Mouse (Mus musculus) limb, embryonic 13.5 days (tissue): ENCODE measurements at regions not wholly inside any gene's neighbourhood (a gene's known extent, or its start where the extent isn't known, plus 50 kb on each side); places are given as distances from the start of the nearest gene placed in this dataset.

ENCODE experiments used
- ATAC-seq: fragments of 200-750 bp; cut with Nextera tagmentation; 2 replicates; pipeline ENCODE4 v1.8.0; 2017; ENCODE audit warnings: low read depth, moderate number of reproducible peaks, moderate TSS enrichment; ENCODE audit not compliant: low FRiP score
- H3K27ac ChIP-seq: fragments of 300-500 bp; sonication (generic); 2 replicates; pipeline ENCODE4 v1.5.1; 2015; ENCODE audit warnings: inconsistent platforms, mild to moderate bottlenecking, moderate library complexity
- H3K27me3 ChIP-seq: fragments of 300-500 bp; sonication (generic); 2 replicates; pipeline ENCODE4 v1.6.1; 2015; ENCODE audit warnings: mild to moderate bottlenecking, inconsistent platforms
- H3K36me3 ChIP-seq: fragments of 300-500 bp; sonication (generic); 2 replicates; pipeline ENCODE4 v1.6.1; 2015; ENCODE audit warnings: inconsistent platforms, mild to moderate bottlenecking, moderate library complexity
- H3K4me1 ChIP-seq: fragments of 300-500 bp; sonication (generic); 2 replicates; pipeline ENCODE4 v1.6.1; 2015; ENCODE audit warnings: inconsistent platforms
- H3K4me2 ChIP-seq: fragments of 300-500 bp; sonication (generic); replicated peaks from 2 replicates; pipeline ENCODE4 v1.6.1; 2015; ENCODE audit warnings: inconsistent platforms, mild to moderate bottlenecking, moderate library complexity
- H3K4me3 ChIP-seq: fragments of 300-500 bp; sonication (generic); 2 replicates; pipeline ENCODE4 v1.5.1; 2015; ENCODE audit warnings: moderate library complexity, mild to moderate bottlenecking, inconsistent platforms
- H3K9ac ChIP-seq: fragments of 300-500 bp; sonication (generic); 2 replicates; pipeline ENCODE4 v1.6.1; 2015; ENCODE audit warnings: mild to moderate bottlenecking, inconsistent platforms
- H3K9me3 ChIP-seq: fragments of 300-500 bp; sonication (generic); 2 replicates; pipeline ENCODE4 v1.6.1; 2016; ENCODE audit warnings: inconsistent platforms
- WGBS: fragments of 180-500 bp; shearing (Covaris S2); methylation state at CpG from one replicate; pipeline ENCODE4 v1.1.7; 2015; 5-methylcytosine and 5-hydroxymethylcytosine counted together

- Histone ChIP-seq H3K4me1 (no peaks in the 10 kb centered on the region), H3K4me3 (no peak overlapping the region), H3K9ac (no peak overlapping the region), H3K4me2 (no peak overlapping the region), H3K36me3 (no peaks in the 10 kb centered on the region), H3K27me3 (no peaks in the 10 kb centered on the region), H3K9me3 (peaks cover 5% of the 10 kb centered on the region; the same call in 1 of the 2 replicates), H3K27ac (no peak overlapping the region)
- no peak for ATAC-seq
- 83% methylated on average over 5 of the region's 5 CpGs for WGBS
Observed at GRCm38 (mm10) chr1:119164811-119165210, 111.4 kb upstream of the Gli2 start.

DNA sequence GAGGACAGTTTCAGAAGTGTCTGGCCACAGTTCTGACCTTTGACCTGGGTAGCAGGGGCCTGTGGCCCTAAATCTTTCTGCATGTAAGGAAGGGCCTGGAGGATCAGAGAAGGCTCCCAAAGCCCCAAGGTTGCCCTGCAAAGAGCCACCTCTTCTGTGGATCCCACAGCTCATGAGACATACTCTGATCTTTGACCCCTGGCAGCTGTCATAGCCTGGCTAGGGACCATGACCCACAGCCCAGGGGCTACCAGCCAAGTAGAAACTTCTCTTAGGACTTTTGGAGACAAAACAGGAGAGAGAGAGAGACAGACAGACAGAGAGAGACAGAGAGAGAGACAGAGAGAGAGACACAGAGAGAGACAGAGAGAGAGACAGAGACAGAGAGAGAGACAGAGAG lies 110.4 kb upstream of the Gli2 start:
- H3K4me3 ChIP-seq: no peak overlapping the region
- no peaks in the 10 kb centered on the region for H3K27me3 ChIP-seq
- no peaks in the 10 kb centered on the region for H3K36me3 ChIP-seq
- no peak overlapping the region for H3K9ac ChIP-seq
- H3K4me2 ChIP-seq: no peak overlapping the region
- no peaks in the 10 kb centered on the region for H3K4me1 ChIP-seq
- H3K9me3 ChIP-seq: peaks cover 5% of the 10 kb centered on the region; the same call in 1 of the 2 replicates
- no peak for ATAC-seq
- no peak overlapping the region for H3K27ac ChIP-seq

GRCm38 (mm10) chr1:119163114-119163740 lies 109.8 kb upstream of the Gli2 start:
- H3K4me2 ChIP-seq: no peak overlapping the region
- H3K4me1 ChIP-seq: no peaks in the 10 kb centered on the region
- H3K27ac ChIP-seq: no peak overlapping the region
- H3K36me3 ChIP-seq: no peaks in the 10 kb centered on the region
- H3K27me3 ChIP-seq: no peaks in the 10 kb centered on the region
- ATAC-seq: no peak
- H3K9me3 ChIP-seq: peaks cover 5% of the 10 kb centered on the region; the same call in 1 of the 2 replicates
- no peak overlapping the region for H3K4me3 ChIP-seq
- no peak overlapping the region for H3K9ac ChIP-seq
- 80% methylated on average over 7 of the region's 7 CpGs for WGBS

DNA sequence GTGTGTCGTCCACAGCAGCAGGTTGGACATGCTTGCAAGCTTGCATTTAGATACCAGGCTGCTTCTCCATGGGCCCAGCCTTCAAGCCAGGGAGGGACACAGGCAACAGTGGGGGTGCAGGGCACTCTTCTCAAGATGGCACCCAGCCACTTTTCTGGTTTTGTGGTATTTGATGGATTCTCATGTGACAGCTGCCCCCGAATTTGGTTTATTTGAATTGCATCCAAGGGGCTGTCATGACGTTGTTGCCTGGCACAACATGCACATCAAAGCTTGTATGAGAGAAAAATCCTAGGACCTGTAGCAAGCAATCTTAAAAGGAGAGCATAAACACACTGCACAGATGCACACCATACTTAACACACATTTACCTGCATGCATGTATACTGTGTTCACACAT lies 108.3 kb upstream of the Gli2 start:
- no peak overlapping the region for H3K4me2 ChIP-seq
- no peak for ATAC-seq
- WGBS: 81% methylated on average over 3 of the region's 3 CpGs
- H3K4me1 ChIP-seq: no peaks in the 10 kb centered on the region
- no peaks in the 10 kb centered on the region for H3K27me3 ChIP-seq
- H3K9ac ChIP-seq: no peak overlapping the region
- H3K36me3 ChIP-seq: no peaks in the 10 kb centered on the region
- no peak overlapping the region for H3K4me3 ChIP-seq
- H3K9me3 ChIP-seq: peaks cover 5% of the 10 kb centered on the region; the same call in 1 of the 2 replicates
- no peak overlapping the region for H3K27ac ChIP-seq

DNA sequence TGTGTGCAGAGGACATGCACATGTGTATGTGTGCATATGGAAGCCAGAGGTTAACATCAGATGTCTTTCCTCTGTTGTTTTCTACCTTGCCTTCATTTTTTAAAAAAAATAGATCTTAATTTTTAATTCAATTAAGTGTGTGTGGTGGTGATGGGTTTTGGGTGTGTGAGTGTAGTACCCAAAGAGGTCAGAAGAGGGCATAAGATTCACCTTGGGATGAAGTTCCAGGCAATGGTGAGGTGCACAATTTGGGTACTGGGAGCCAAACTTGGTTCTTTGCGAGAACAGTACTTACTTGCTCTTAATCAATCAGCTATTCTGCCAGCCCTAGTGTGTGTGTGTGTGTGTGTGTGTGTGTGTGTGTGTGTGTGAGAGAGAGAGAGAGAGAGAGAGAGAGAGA lies 106.9 kb upstream of the Gli2 start:
- Histone ChIP-seq H3K4me1 (no peaks in the 10 kb centered on the region), H3K27me3 (no peaks in the 10 kb centered on the region), H3K4me3 (no peak overlapping the region), H3K4me2 (no peak overlapping the region), H3K9me3 (peaks cover 5% of the 10 kb centered on the region; the same call in 1 of the 2 replicates), H3K36me3 (no peaks in the 10 kb centered on the region), H3K27ac (no peak overlapping the region), H3K9ac (no peak overlapping the region)
- 90% methylated on average over 1 of the region's 1 CpGs for WGBS
- no peak for ATAC-seq

- Histone ChIP-seq H3K36me3 (no peaks in the 10 kb centered on the region), H3K9ac (no peak overlapping the region), H3K4me2 (no peak overlapping the region), H3K9me3 (peaks cover 5% of the 10 kb centered on the region; the same call in 1 of the 2 replicates), H3K4me1 (0 out of 2 replicates have a peak, but pooled peaks cover 3% of the 10 kb centered on the region), H3K27ac (no peak overlapping the region), H3K4me3 (no peak overlapping the region), H3K27me3 (no peaks in the 10 kb centered on the region)
- 86% methylated on average over 4 of the region's 4 CpGs for WGBS
- no peak for ATAC-seq
Observed at GRCm38 (mm10) chr1:119157171-119157700, 103.8 kb upstream of the Gli2 start.

- 96% methylated on average over 4 of the region's 4 CpGs for WGBS
- no peak overlapping the region for H3K4me2 ChIP-seq
- no peaks in the 10 kb centered on the region for H3K9me3 ChIP-seq
- H3K27me3 ChIP-seq: no peaks in the 10 kb centered on the region
- ATAC-seq: no peak
- H3K4me1 ChIP-seq: 0 out of 2 replicates have a peak, but pooled peaks cover 3% of the 10 kb centered on the region
- H3K36me3 ChIP-seq: no peaks in the 10 kb centered on the region
- no peak overlapping the region for H3K4me3 ChIP-seq
- H3K27ac ChIP-seq: no peak overlapping the region
- H3K9ac ChIP-seq: no peak overlapping the region
Observed at GRCm38 (mm10) chr1:119153619-119154018, 100.2 kb upstream of the Gli2 start.

- ATAC-seq: peak; percentile 79
- H3K27ac ChIP-seq: no peak overlapping the region
- H3K4me1 ChIP-seq: 0 out of 2 replicates have a peak, but pooled peaks cover 3% of the 10 kb centered on the region
- H3K4me3 ChIP-seq: no peak overlapping the region
- H3K9ac ChIP-seq: no peak overlapping the region
- H3K27me3 ChIP-seq: no peaks in the 10 kb centered on the region
- WGBS: 63% methylated on average over 6 of the region's 6 CpGs
- H3K36me3 ChIP-seq: no peaks in the 10 kb centered on the region
- no peaks in the 10 kb centered on the region for H3K9me3 ChIP-seq
- H3K4me2 ChIP-seq: no peak overlapping the region
Observed at GRCm38 (mm10) chr1:119152776-119153175, 99.4 kb upstream of the Gli2 start.

DNA sequence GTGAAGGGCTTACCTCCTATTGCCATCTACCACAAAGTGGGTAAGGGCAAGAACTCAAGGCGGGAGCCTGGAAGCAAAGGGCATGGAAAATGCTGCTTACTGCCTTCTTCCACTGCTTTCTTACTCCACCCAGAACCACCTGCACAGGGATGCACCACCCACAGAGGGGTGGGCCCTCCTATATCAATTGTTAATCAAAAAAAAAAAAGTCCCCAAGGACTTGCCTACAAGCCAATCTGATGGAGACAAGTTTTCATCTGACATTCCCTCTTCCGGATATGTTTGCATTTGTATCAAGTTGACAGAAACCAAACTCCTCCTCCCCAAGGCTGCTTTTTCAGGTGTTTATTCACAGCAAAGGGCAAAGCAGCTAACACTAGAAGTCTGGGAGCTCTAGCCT lies 94.1 kb upstream of the Gli2 start:
- no peaks in the 10 kb centered on the region for H3K9me3 ChIP-seq
- H3K9ac ChIP-seq: no peak overlapping the region
- H3K4me3 ChIP-seq: no peak overlapping the region
- H3K27me3 ChIP-seq: no peaks in the 10 kb centered on the region
- peaks cover 17% of the 10 kb centered on the region; the same call in 1 of the 2 replicates for H3K4me1 ChIP-seq
- 88% methylated on average over 2 of the region's 2 CpGs for WGBS
- ATAC-seq: no peak
- no peak overlapping the region for H3K4me2 ChIP-seq
- no peak overlapping the region for H3K27ac ChIP-seq
- no peaks in the 10 kb centered on the region for H3K36me3 ChIP-seq

DNA sequence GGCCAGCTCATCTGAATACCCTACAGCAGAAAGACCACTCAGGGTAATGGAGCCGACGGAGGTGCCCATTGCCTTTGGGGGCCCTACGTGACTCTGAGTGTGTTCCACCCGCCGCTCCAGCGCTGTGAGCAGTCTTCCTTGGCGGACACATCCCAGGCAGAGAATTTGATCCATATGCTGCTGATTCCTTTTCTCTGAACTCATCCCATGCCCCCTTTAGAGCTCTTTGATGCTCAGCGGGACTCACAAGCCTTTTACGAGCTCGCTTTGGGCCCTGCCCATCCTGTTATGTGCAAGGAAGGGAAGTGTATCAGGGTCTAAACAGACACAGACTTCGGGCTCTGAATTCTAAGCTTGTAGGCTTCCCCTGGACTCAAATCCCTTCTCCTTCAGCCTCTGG lies 90.4 kb upstream of the Gli2 start:
- peak; percentile 68 for ATAC-seq
- no peaks in the 10 kb centered on the region for H3K9me3 ChIP-seq
- H3K4me1 ChIP-seq: peaks cover 16% of the 10 kb centered on the region; the same call in 1 of the 2 replicates
- H3K27ac ChIP-seq: peak overlapping the region; percentile 44; the same call in 1 of the 2 replicates
- H3K9ac ChIP-seq: no peak overlapping the region
- H3K27me3 ChIP-seq: no peaks in the 10 kb centered on the region
- H3K4me3 ChIP-seq: no peak overlapping the region
- no peaks in the 10 kb centered on the region for H3K36me3 ChIP-seq
- H3K4me2 ChIP-seq: no peak overlapping the region; the same call in 1 of the 2 replicates
- 20% methylated on average over 11 of the region's 11 CpGs for WGBS

DNA sequence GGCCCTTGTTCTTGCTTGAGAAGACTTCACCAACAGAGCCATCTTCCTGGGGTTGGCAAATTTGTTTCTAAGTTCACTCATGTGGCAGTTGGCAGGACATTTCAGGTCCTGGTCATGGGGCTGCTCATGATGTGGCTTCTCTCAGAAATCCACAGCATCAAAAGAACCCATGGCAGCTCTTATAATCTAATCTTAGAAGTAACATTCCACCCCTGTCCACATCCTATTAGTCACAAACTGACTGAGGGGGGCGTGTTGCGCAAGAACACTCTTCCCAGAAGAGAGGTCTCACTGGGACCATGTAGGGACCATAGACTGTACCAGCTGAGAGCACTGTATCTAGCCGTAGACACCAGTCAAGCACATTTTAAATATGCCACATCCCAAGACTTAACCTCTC lies 75.6 kb upstream of the Gli2 start:
- 92% methylated on average over 3 of the region's 3 CpGs for WGBS
- no peak overlapping the region for H3K4me2 ChIP-seq
- no peaks in the 10 kb centered on the region for H3K27me3 ChIP-seq
- no peak overlapping the region for H3K9ac ChIP-seq
- H3K4me3 ChIP-seq: no peak overlapping the region
- ATAC-seq: no peak
- no peak overlapping the region for H3K27ac ChIP-seq
- H3K4me1 ChIP-seq: no peaks in the 10 kb centered on the region
- no peaks in the 10 kb centered on the region for H3K36me3 ChIP-seq
- H3K9me3 ChIP-seq: no peaks in the 10 kb centered on the region

DNA sequence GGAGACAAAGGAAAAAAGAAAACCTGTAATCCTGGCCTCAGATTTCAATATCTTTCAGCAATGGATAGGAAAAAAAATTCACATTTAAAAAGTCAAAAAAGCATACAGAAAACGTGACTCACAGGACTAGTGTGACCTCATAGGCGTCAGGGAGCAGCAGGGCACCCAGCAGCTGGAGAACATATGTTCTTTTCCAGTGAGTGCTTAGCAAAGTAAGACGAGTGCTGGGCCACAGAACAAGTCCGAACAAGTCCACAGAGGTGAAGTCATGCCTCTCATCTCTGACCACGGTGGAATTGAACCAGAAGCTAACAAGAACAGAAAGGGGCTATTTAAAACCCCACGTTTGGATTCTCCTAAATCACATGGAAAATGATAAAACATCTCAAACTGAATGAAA lies 72.1 kb upstream of the Gli2 start:
- no peak overlapping the region for H3K4me2 ChIP-seq
- no peaks in the 10 kb centered on the region for H3K9me3 ChIP-seq
- H3K36me3 ChIP-seq: no peaks in the 10 kb centered on the region
- H3K9ac ChIP-seq: no peak overlapping the region
- H3K27ac ChIP-seq: no peak overlapping the region
- no peaks in the 10 kb centered on the region for H3K4me1 ChIP-seq
- H3K4me3 ChIP-seq: no peak overlapping the region
- no peaks in the 10 kb centered on the region for H3K27me3 ChIP-seq
- no peak for ATAC-seq
- WGBS: 34% methylated on average over 6 of the region's 6 CpGs

GRCm38 (mm10) chr1:119124798-119125197 lies 71.4 kb upstream of the Gli2 start:
- H3K9me3 ChIP-seq: no peaks in the 10 kb centered on the region
- H3K27me3 ChIP-seq: no peaks in the 10 kb centered on the region
- H3K4me2 ChIP-seq: no peak overlapping the region
- no peaks in the 10 kb centered on the region for H3K36me3 ChIP-seq
- no peaks in the 10 kb centered on the region for H3K4me1 ChIP-seq
- no peak overlapping the region for H3K4me3 ChIP-seq
- no peak for ATAC-seq
- no peak overlapping the region for H3K9ac ChIP-seq
- 88% methylated on average over 4 of the region's 4 CpGs for WGBS
- H3K27ac ChIP-seq: no peak overlapping the region
